Mouse (Mus musculus) hematopoietic stem cell, adult 5-6 weeks (primary cell): ENCODE measurements around the gene Oprl1. TPM values are rescaled to one million over a fixed set of nuclear protein-coding genes. Genes with fewer than 3 reads are reported as not detected.

Experiments
- ATAC-seq, 2 experiments: fragments of 125-278 bp in 1 of 2; replicated peaks in 1 of 2; 2 replicates each; pipeline ENCODE4 v1.8.0; 2016 to 2017; ENCODE audit warnings: inconsistent platforms in 2 of 2, mild to moderate bottlenecking in 2 of 2, moderate number of reproducible peaks in 2 of 2, low read depth in 1 of 2, moderate TSS enrichment in 1 of 2; ENCODE audit not compliant: low FRiP score in 2 of 2, poor library complexity in 2 of 2, severe bottlenecking in 2 of 2, insufficient read depth in 1 of 2, low TSS enrichment in 1 of 2
- total RNA-seq: library from RNA; stranded (forward); fragments of 172-1452, 232-1000 nt; gene quantifications from 2 replicates; pipeline ENCODE4 v1.2.3, GENCODE M21; 2017

The Oprl1 gene
- 0.75 TPM in 1 of 2 replicates, not detected in the other for total RNA-seq

DNA sequence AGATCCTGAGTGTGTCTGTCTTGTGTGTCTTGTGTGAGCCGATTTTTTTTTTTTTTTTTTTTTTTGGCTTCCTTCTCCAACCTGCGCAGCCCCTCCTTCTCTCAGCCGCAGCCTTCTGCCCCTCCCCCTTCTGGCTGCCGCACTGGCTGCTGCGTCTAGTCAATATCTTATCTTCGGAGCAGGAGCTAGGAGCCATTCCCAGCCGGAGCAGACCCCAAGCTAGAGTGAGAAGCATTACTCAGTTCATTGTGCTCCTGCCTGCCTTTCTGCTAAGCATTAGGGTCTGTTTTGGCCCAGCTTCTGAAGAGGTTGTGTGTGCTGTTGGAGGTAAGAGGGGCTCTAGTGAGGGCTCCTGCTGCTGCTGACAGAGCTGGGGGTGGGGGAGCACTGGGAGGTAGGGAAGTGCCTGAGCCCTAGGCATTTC is at the start of gene Oprl1:
TSS of gene Oprl1 (plus strand) at position 114 of the 424 bp plus-strand sequence.
- ATAC-seq: peak; percentile 40 to 59; a peak in 3 of 4 replicates

DNA sequence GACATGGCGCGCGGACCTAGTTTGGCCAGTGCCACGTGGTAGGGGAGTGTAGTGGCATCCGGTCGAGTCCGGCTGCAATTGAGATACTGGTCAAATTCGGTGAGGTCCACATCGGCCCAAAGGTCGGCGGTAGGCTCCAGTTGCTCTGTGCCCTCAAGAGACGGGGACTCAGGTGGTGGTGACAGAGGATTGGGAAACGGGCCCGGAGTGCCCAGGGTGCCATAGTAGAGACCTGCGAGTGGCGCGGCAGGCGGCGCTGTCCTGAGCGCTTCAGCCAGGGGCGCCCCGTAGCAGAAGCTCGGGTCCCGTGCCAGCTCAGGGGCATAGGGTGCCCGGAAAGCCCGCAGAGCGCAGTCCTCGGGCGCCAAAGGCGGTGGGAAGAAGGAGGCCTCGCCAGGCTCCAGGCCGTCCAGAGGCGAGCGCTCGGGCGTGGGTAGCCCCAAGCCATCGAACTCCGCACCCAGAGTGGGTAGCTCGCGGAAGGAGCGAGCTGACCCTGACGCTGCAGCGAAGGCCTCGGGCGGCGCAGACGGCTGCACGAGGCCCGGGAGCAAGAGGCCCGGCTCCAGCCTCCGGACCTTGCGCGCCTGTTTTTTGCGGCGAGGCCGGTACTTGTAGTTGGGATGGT is 44.4 kb upstream of the Oprl1 start:
- ATAC-seq: peak; percentile 7 to 50; a peak in 2 of 4 replicates

DNA sequence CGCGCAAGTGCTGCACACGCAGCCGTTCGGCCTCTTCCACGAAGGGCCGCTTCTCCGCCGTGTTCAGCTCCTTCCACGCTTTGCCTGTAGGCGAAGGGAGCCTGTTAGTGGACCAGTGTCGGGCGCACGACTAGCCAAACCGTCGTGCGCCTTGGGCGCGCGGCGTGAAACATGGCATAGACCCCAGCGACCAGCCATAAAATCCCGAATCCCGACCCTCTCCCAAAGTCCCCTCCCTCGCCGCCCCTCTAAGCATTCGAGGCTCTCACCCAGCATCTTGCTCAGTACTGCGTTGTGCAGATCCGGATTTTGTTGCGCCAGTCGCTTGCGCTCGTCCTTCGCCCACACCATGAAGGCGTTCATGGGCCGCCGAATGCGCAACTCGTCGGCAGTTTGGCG is 43.9 kb upstream of the Oprl1 start:
- ATAC-seq: no peak

DNA sequence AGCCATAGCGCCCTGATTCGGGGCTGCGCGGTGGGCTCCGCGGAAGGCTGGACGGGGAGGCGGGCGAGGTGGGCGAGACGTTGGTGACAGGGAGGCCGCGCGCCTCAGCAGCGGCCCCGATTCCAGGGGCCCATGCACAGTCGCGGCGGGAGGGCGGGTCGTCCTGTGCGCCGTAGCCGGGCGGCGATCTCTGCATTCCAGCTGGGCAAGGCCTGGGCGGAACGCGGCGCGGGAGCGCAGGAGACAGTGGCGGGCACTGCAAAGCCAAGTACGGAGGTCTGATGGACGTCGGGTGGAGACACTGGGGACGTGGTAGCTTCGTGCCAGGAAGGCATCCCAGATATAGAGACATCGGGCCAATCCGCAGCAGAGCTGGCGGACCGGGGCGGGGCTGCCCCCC is 43.5 kb upstream of the Oprl1 start, which contains the start of gene Sox18:
TSS of gene Sox18 (minus strand) at position 315 of the 400 bp plus-strand sequence.
- no peak; a peak in 1 of 4 replicates for ATAC-seq

DNA sequence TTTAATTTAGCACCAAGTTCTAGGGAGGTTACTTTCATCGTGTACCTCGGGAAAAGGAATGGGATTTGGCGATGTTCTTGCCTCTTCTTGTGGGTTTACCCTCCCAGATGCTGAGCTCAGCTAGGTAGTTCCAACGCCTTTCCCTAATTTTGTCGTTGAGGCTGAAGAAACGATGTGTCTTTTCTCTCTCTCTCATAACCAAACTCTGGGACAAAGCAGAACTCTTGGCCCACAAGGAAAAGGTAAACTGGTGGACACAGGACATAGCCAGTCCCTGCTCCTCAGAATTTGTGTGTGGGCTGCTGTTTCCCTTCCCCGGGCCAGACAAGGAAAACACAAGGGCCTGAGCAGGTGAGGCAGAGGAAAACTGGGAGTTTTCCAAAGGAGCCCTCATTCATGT is 42.8 kb upstream of the Oprl1 start:
- ATAC-seq: no peak

DNA sequence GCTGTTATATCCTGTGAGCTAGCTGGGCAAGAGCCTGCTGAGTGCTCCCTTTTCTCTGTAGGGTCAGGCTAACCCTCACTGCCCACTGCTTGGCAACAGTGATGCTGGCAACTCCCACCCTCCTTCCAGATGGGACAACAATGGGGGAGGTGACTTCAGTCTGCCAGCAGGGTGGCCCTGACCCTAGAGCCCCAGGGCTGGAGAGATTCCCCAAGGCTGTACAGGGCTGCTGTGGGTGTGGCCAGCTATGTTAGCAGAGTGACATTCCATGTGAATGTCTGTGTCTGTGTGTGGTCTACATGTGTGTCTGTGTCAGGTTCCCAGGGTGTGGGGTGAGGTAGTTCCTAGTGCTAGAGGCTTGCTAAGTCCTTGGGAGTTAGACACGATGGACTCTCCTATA is 41.3 kb upstream of the Oprl1 start:
- no peak for ATAC-seq

DNA sequence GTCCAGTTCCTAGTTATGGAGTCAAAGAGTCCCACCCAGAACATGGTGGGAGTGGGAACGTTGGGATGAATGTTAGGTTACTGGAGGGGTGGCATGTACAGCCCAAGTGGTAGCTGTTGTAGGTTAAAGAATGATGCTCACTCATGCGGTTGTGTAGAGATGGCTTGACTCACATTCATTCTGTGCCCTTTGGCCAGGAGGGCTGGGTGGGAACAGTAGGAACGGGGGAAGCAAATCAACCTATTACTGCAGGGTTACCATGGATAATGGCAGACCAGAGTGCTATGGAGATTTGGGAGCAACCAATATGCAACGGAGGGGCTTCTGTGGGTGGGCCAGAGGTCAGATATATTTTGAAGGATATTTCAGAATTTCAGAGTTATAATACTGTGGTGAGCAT is 39.9 kb upstream of the Oprl1 start:
- ATAC-seq: no peak

DNA sequence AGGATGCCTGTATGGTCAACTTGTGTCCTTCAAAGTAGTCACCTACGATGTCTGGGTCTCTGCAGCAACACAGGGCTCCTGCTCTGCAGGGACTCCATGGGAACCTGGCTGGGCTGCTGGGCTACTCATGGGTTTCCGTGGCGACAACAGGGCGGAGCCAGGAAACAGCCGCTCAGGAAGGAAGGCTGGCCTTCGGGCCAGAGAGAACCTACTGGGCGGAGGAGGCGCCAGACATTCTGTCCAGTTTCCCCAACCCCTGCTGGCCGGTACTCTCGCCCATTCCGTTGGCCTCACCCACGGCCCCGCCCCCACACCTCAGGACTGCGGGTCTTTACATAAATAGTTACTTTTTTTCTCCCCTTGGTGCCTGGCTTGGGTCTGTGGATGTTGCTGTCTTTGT is 39.4 kb upstream of the Oprl1 start:
- peak; percentile 47 to 54 for ATAC-seq

DNA sequence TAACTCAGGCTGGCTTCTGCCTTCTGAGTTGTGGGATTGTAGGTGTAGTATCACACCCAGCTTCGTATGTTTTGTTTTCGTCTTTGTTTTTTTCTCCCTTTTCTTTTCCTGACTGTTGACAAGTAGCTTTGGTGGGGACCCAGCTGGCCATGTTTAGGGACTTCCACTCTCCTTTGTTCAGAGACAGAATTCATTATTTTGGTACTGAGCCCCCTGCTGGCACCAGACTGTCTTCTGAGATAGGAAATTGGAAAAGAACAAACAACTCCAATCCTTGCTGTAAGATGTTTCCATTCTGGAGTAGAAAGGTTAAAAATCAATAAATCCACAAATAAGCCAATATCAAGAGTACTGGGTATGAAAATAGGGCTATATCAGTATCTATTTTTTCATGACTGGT is 38.4 kb upstream of the Oprl1 start:
- ATAC-seq: no peak

DNA sequence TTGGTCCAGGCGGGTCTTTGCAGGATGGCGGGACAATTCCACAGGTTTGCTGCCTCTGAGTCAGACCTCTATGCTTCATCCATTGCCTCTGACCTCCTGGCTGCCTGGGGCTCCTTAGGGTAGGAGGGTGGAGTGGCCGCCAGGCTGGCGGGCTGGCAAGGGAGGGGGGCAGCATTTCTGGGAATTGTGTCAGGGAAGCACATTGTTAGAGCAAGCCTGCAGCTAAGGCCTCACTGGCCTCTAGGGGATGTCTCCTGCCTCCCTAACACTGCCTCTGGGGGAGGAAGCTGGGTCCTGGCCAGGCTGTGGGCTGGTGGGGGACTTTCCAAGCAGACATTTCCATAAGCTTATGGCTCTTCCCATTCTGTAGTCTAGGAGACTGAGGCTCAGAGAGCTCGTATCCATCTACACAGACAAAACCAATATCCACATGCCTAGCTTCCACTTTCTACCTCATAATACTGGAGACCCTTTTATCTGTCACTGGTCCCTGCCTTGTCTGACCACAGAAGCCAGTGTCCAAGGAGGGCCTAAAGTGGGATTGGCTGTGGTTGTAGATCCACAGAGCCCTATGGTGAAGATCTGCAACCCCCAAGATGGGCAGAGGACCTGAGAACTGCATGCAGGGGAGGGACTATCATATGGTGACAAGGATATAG is 37.6 kb upstream of the Oprl1 start:
- ATAC-seq: no peak

DNA sequence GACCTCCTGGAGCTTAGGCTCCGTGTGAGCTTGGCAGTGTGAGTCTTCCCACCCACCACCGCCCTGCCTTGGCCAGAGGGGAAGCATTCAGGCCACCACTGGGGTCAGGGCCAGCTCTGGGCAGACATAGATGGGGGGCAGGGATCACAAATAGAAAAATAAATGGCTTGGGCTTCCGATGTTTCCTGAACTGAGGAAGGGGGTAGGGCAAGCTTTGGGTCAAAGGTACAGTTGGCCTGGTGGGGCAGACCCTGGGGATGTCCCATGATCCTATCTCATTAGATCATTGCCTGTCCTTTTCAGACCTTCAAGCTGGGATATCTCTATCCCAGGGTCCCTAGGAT is 37.1 kb upstream of the Oprl1 start:
- ATAC-seq: no peak

DNA sequence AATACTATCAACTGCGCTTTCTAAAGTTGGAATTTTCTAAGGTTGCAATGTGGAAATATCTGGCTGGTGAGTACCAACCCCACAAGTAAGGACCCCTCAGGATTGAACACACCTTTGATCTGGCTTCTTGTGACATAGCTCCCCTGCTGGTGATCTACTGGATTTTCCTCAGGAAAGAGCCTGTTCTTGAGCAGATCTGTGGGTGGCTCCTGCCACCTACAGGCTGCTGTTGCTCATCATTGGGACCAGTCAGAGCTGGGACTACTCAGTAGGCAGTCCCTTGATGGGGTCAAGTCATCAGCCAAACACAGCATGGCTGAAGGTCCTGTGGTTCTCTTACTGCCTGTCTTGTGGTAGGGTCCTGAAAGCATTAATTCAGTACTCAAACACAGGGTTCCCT is 36.0 kb upstream of the Oprl1 start:
- peak; percentile 74 to 77 for ATAC-seq

DNA sequence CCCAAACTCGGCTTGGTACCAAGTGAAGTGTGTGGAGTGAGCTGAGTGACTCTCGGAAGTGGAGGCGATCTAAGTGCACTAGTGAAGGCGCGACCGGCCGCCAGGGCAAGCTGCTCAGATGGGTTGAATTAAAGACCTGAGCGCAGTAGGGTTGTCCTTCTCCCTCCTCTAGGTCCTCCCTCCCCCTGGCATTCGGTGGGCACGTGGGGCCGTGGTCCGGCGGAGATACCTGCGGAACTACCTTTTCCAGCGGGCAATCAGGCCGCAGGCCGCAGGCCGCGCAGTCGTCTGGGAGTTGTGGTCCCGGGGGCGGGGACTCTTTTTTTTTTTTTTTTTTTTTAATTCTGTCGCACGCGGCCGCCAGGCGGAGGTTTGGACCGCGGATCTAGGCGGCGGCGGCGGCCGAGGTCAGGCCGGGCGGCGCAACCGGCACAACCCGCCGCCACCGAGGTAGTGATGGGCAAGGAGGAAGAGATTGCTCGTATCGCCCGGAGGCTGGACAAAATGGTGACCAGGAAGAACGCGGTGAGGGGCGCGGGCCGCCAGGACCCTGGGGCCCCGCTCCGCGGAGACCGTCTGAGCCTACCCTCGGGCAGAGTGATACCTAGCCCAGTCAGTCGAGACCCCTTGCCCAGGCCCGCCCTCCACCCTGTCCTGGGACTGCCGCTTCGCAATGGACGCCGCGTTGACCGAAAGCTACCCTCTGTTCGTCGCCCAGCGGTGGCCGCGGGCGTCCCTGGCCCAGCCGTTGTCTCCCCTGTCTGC is 34.7 kb upstream of the Oprl1 start, which contains the start of gene Tcea2:
TSS of gene Tcea2 (plus strand) at position 360 of the 765 bp plus-strand sequence.
- peak; percentile 38 to 52 for ATAC-seq

DNA sequence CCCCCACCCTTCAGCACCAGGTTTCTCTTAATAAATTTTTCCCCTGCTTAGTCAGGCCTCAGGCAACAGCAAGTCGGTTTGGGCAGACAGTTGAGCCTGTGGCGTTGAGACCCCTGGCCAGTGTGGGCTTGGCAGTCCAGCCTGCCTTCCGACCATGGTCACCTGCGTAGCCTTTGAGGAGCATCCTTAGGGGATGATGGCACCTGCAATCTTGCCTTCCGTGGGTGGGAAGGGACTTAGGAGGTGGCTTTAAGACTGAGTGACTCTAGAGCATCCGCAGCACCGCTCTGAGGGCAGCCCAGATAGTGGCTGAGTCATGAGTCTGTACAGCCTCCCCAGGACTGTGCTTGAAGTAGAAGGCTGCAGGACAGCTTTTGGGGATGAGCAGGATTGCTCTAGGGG is 34.1 kb upstream of the Oprl1 start:
- 0 out of 4 replicates have a peak, but pooled peaks of 1 of the 2 experiments have one; percentile 10 for ATAC-seq

DNA sequence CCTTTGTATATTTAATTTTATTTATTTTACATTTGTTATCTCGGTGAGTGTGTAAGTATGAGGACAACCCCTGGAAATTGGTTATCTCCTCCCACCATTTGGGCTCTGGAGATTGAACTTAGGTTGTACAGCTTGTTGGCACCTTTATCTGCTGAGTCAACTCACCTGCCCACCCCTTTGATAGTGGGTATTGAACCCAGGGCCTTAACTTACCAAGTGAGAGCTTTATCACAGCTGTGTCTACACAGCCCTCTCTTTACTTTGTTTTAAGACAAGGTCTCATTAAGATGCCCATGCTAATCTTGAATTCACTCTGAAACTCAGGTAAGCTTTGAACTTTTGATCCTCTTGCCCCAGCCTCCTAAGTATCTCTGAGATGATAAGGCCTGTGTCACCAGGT is 32.8 kb upstream of the Oprl1 start:
- ATAC-seq: no peak

DNA sequence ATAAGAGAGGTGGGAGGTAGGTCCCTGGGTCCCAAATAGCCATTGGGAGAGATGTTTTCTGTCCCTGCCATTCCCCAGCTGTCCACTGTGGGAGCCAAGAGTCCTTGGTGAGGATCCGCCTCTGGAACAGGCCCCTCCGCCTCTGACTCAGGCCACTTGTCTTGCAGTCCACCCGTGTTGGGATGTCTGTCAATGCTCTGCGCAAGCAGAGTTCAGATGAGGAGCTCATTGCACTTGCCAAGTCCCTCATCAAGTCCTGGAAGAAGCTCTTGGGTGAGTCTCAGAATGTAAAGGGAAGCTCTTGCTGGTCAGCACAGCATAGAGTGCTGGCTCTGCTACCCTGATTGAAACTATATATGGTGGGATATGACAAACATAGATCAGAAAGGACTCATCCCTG is 31.4 kb upstream of the Oprl1 start:
- ATAC-seq: no peak

DNA sequence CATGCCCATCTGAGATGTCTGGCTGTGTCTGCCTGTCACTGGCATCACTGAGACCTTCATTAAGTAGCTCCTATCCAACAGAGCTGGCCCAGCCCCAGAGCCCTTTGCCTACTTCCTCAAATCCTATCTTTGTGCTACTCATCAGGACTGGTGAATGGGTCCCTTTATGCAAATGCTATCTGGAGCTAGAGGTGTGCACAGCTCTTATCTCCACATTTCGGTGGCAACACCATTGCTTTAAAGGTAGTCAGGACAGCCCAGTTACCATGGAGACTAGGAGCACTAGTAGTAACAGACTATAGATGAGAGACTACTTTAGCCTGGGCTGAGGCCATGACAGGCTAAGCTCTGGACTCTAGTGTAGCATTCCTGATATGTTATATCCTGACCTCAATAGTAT is 30.1 kb upstream of the Oprl1 start:
- ATAC-seq: no peak

DNA sequence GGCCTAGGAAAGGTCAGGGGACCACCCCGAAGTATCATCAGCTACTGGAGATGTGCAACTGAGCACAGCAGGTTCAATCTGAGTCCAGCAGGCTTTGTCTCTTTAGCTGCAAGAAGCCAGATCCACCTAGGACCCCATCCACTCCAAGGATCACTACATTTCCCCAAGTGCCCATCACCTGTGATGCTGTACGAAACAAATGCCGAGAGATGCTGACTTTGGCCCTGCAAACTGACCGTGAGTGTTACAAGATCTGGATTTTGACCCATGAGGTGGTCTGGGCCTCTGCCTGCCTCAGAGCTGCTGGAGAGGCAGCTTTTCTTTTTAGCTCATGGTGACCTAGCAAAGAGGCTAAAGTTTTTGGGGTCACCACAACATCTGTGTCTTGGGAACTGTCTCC is 29.1 kb upstream of the Oprl1 start:
- ATAC-seq: no peak
